Mouse (Mus musculus) layer of hippocampus, adult 6 months (tissue): ENCODE measurements around the gene Haus3. TPM values are rescaled to one million over a fixed set of nuclear protein-coding genes. Genes with fewer than 3 reads are reported as not detected.

Experiments
- long read RNA-seq, 2 experiments: library from polyadenylated mRNA; unstranded; transcript quantifications; one replicate each; pipeline ENCODE4 v2.0.0; 2019 to 2020
- polyA plus RNA-seq: library from polyadenylated mRNA; unstranded; fragments of <200 nt; fragmentation: Nextera tagmentation; gene quantifications from 2 replicates; pipeline ENCODE4 v1.2.3, GENCODE M21; 2021

Gene Haus3
- polyA plus RNA-seq = 5.8 and 7.0 TPM in 2 replicates
- long read RNA-seq, experiment 1, transcript Haus3-201 (5 exons, 2,073 nt) = major isoform, 8 of 11 reads
- long read RNA-seq, experiment 1, partial matches to known transcripts = 3 of 11 reads
- long read RNA-seq, experiment 1, other reads (novel, unspliced or antisense) = 0 of 11 reads
- long read RNA-seq, experiment 2, transcript Haus3-201 (5 exons, 2,073 nt) = major isoform, 48 of 57 reads
- long read RNA-seq, experiment 2, partial matches to known transcripts = 4 of 57 reads
- long read RNA-seq, experiment 2, other reads (novel, unspliced or antisense) = 5 of 57 reads

GRCm38 (mm10) chr5:34168950-34169891 is at the start of gene Haus3, which contains the start of gene Poln:
TSS of gene Haus3 (minus strand) at chr5:34169527.
TSS of gene Poln (minus strand) at chr5:34169448.

GRCm38 (mm10) chr5:34187601-34188316 is 18.4 kb upstream of the Haus3 start, which contains the start of gene Mxd4:
TSS of gene Mxd4 (minus strand) at chr5:34187720.

Other genes with a start within 250 kb of the Haus3 start
- gene Nelfa, start 233.1 kb downstream of the Haus3 start, polyA plus RNA-seq = 17.5 and 18.6 TPM in 2 replicates
- gene Gm1673, start 186.1 kb downstream of the Haus3 start, polyA plus RNA-seq = 379 and 384 TPM in 2 replicates
- 9.5 and 11.0 TPM in 2 replicates for gene Nat8l, start 173.5 kb downstream of the Haus3 start, polyA plus RNA-seq
- gene Poln, start 79 bp downstream of the Haus3 start, polyA plus RNA-seq = 0.06 and 0.20 TPM in 2 replicates
- gene Mxd4, start 18.2 kb upstream of the Haus3 start, polyA plus RNA-seq = 16.1 and 17.4 TPM in 2 replicates
- gene Zfyve28, start 118.9 kb upstream of the Haus3 start, polyA plus RNA-seq = 9.0 and 11.9 TPM in 2 replicates
- 0.13 and 0.23 TPM in 2 replicates for gene Cfap99, start 119.1 kb upstream of the Haus3 start, polyA plus RNA-seq
- gene Rnf4, start 166.8 kb upstream of the Haus3 start, polyA plus RNA-seq = 66.6 and 74.3 TPM in 2 replicates
- gene Fam193a, start 200.4 kb upstream of the Haus3 start, polyA plus RNA-seq = 4.4 and 5.4 TPM in 2 replicates